Mouse (Mus musculus): ENCODE measurements at regions not wholly inside any gene's neighbourhood (a gene's known extent, or its start where the extent isn't known, plus 50 kb on each side); places are given as distances from the start of the nearest gene placed in this dataset.

DNA sequence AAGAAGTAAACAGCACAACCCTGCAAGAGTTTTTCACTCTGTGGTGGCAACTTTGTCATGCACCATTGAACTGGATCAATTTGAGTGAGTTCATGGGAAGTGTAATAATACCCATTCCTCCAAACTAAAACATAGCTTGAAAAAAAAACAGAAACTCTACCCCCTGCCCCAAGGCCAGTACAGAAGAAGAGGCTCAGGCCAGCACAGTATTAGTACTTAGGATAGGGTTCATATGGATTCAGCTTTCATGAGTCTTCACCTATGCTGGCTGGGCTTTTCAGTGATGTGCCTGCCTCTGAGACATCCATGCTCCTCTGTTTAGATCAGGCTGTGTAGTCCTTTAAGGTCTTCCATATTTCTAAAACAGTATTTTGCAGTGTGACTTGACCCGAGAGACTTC, 270.6 kb downstream of the 1190002N15Rik start:
- CTCF ChIA-PET = no interaction called here

DNA sequence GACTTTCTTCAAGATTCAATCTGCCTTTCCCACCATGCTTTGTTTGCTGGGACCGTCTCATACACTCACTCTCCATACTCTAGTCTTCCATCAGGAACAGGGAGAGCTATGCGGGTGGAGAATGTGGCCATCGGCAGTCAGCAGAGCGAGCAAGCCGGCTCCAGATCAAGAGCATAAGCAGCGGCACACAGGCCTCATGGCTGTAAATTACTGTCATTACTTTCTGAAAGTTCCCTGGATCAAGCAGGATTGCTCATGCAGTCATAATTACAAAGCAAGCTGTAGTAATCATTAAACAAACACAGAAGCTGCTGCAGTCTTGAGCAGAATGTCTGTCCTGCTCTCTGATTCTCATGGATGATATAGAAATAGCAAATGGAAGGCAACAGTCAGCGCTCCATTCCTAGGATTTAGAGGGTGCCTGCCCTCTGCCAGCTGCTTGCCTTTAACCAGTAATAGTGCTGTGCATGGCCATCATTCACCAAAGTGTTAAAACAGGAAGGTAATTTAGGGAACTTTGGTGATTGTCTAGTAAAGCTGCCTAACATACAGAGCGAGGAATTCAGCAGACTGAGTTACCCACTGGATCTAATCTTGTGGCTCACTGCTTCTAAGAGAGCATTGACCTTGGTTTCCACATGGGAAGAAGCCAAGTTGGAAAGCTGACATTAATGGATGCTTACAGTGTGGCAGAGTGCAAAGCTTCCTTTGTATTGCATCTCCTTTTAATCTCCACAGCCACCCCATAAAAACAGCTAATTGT, 298.2 kb downstream of the 1190002N15Rik start:
- CTCF ChIA-PET = no interaction called here

DNA sequence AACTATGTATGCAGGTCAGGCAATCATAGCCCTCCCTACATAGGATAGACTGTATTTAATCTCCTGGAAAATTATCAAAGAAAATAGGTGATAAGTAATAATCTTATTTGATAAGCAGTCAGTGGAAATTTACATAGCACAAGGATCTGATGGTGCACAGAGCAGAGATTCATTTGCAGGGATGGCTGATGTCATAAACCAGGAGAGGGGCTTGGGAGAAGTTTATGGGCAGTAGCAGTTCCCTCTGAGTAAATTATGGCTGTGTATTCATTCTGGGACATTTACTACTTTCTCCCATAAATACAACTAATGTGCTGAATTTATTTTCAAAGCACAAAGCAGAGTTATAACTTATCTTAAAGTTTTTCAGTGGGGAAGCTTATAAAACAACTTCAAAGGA, 299.3 kb downstream of the 1190002N15Rik start:
- CTCF ChIA-PET = no interaction called here

DNA sequence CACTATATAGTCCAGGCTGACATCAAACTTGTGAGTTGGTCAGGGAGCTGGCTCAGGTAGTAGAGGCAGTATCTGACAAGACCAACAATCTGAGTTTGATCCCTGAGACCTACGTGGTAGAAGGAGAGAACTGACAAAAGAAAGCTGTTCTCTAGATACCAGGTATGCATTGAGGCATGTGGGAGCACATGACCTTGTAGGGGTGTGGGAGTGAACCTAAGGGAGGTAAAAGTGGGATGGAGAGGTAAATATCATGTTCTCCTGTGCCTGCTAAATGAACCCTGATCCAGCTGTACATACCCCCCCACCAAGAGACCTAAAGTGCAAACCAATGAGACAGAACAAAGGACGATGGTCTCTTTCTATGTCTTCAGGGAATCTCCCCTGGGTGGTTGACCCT, 308.3 kb downstream of the 1190002N15Rik start:
- CTCF ChIA-PET = no interaction called here

DNA sequence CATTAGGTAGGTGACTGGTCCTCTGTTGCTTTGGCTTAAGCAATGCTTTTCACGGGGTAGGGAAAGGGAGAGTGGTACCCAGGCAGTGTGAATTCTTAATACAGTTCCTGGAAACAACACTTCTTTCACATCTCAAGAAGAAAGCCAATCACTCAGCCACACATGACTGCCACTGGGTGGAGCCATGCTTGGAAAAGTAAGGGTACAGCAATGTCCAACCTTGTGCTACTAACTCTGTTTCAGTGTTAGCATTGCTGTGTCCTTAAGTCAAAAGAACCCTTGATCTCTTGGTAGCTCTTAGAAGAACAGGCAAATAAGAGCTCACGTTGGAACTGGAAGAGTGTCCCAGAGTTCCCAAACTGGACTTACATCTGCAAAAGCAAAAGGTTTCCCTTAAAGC, 318.8 kb downstream of the 1190002N15Rik start:
- CTCF ChIA-PET = no interaction called here

DNA sequence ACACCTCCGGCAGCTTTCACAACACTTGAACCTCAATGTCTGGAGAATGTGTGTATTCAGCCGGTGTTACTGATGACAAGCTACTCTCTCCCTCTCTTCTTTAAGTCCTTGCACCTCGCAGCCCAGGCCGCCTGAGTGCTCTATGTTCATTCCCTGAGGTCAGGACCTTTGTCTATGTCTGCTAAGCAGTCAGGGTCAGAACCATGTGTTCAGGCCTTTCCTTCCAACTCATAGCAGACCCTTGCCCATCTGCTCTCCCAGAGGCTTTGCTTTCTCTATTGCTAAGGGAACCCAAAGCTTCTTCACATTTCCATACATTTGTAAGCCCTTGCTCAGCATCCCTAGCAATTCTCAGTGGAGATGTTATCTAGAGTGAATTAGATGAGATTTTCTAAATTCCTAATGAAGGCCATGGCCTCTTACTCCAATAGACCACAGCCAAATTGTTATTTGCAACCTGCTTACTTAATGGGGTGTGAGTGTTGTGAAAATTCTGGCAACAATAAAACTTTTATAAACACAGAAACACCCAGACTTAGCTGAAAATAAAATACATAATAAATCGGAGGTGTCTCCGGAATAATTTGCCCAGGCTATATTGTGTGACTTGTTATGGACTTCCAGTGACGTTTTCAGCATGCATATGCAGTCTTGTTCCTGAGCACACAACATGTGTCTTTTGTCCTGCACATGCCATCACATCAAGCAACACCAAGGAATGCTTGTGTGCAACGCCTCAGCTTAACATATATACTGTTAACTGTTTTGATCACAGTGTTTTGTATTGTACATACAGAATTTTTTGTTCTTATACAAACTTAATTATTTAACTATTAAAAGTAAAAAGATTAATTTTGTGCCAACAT, 321.2 kb downstream of the 1190002N15Rik start:
- CTCF ChIA-PET = no interaction called here

DNA sequence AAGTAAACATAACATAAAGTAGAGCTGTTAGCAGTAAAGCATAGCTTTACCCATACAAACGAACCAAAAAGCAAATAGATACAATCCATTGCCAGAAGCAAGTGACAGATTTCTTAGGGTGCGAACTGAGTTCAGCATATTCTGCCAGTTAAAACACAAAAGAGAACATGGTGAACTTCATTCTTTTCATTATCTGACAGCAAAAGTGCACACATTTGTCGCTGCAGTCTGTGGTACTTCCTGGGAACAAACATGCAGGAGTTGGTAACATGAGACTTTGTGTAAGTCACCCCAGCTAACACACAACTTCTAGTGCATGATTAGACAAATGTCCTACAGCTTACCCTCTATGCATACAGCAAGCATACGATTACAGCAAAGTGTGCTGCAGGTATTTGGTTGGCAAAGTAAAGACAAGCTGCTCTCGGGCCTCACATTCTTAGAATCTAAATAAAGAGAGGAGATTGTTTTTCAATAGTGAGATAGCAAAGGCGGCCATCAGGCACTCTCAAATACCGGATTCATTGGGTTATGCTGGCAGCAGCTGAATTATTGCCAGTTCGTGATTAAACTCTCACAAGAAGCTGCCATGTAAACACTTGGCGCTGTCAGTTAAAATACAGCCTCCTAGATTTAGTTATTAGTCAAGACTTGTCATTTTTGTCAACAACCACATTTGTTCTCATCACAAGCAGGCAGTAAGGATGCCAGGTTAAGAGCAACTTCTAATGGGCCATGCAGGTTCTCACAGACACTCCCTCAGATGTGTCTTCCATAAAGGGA, 327.2 kb downstream of the 1190002N15Rik start:
- CTCF ChIA-PET = interaction anchor here (0.7 kb wide), 1 partner anchor 15 kb away, joined by 3 read pairs; no protein-coding TSS in a partner anchor

DNA sequence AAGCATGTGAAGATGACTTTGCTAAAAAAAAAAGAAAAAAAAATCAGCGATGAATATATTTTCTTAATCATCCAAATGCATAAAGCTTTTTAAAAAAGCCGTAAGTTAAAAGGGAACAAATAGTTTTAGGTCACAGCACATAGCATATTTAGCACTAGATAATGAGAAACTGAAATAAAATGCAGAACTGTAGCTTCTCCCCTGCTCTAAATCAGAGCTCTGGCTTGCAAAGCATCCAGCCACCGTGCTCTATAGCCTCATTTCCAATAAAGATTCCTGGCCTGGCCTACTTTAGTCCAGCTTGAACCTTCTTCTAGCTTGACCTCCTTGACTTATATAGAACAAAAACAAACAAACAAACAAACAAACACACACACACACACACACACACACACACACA, 328.9 kb downstream of the 1190002N15Rik start:
- CTCF ChIA-PET = interaction anchor here (0.6 kb wide), 1 partner anchor 1880 kb away, joined by 3 read pairs; no protein-coding TSS in a partner anchor

DNA sequence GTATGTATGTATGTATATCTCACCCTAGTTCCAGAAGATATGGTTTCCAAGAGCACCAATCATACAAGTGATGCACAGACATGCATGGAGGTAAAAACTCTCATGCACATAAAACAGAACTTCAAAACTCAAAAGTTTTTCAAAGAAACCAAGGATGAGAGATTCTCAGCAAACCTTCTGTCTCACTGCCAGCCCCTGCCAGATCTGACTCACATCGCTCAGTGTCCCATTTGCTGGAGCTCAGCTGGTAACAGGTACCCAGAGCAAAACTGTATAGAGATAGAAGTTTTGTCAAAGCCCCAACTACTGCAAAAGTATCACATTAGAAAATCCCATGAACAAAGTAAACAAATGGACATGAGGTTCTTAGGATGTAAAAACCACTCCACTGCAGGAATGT, 337.0 kb downstream of the 1190002N15Rik start:
- CTCF ChIA-PET = no interaction called here

DNA sequence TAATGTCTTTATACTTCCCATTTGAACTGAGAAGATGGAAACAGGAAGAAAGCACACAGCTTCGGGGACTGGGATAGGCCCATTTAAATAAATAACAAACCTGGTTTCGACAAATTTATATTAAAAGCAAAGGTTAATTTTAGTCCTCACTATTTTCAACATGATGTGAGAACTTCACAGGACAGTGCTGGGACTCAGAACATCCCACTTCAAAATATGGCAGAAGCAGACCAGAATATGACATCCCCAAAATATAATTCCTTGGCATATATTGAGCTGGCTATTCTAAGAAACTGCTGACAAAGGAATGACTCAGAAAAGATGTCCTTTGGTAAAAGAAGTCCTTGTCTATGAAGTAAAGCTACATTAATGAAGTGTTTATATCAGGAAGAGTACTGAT, 338.0 kb downstream of the 1190002N15Rik start:
- CTCF ChIA-PET = no interaction called here

DNA sequence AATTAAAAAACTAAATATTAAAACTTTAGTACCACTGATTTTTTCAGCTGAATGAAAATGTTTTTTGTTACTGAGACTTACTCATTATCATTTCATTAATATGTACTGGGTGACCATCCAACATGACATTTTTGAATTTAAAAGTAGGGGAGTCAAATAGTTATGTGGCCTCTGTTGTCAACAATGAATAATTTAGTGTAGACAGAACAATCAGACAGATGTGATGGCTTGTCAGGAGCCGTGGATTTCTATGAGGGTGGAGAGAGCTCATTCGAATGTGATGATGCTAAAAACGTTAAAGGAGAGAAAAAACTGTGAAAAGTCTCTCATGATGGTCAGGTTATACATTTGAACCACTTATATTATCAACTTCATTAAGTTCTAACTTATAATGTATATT, 346.8 kb downstream of the 1190002N15Rik start:
- CTCF ChIA-PET = no interaction called here

DNA sequence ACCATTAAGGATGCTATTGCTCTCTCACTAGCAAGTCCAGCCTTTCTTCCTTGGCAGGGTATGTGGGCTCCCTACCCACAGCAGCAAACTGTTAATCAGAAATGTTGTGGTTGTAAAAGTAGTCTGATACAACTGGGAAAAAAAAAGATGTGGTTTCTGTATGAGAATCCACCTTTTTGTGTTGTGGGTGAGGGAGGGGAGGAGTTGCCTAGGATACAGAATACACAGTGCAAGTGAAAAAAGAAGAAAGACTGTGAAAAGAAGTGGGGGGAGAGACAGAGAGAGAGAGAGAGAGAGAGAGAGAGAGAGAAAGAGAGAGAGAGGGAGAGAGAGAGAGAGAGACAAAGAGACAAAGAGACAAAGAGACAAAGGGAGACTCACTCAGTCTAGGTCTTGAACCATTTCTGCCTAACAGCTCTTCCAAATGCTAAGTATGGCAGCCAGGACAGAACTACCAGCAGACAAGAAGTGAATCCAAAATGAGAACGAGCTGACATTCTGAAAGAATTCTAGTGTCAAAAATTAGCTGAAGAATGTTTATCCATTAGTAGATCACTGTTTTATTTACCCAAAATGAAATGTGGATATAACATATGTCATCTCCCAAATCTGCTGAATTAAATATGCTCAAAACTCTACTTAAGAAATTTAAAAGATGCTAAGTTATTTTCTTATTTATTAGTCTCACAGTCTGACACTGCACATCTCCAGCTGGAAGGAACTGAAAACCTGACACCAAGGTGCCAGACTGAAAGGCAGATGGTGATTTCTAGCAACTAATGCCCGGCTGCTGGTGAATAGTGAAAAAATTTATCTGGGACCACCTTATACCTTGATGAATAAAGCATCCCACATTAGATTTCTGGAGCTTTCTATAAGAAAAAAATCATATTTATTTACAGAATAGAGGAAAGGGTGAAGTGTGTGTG, 347.7 kb downstream of the 1190002N15Rik start:
- CTCF ChIA-PET = no interaction called here

DNA sequence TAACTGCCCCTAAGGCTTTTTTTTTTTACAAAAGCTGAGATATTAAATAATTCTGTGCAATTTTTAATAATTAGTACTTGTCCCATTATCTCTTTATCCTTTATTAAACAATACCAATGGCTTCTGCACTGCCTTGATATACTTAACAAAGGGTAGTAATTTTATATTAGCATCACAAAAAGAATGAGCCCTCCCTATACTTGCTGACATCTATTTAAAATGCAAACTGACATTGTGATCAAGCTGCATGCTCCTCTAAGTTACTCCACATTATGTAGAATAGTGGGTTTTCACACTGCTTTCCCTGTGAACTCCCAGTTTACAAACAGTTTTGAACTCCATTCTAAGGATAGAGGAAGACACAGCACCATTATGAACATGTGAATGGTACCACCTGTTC, 349.8 kb downstream of the 1190002N15Rik start:
- CTCF ChIA-PET = no interaction called here

DNA sequence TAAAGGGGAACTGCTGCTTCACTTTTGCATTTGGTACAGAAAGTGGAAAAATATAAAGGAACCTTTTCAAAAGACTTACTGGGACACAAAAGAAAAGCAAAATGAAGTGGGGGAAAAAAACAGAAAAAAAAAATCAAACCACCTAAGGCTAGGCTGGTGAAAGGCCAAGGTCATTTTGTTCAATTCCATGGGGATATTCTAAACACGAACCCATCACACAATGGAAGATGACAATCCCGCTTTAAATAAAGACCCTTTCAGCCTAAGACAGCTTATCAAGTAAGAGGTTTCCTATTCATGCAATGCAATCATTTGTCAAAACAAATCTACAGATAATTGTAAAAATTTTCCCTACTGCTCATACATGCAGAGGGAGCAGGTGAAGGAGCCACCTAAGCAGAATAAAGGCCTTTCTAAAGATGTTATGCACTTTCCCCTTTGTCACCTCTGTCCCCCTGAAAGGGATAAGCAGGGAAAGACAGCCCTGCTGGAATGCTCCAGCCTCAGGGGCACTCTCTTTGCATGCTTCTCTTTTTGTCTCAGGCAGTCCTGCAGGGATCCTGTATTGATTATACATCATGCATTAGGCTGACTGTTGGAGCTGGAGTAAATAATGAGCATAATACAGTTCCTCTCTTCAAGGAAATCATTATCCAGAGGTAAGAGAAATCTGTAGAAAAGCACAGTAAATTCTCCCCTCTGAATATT, 367.8 kb downstream of the 1190002N15Rik start:
- CTCF ChIA-PET = interaction anchor here (0.6 to 0.7 kb wide), 2 partner anchors 11 to 183 kb away, joined by 3 to 4 read pairs; no protein-coding TSS in a partner anchor

DNA sequence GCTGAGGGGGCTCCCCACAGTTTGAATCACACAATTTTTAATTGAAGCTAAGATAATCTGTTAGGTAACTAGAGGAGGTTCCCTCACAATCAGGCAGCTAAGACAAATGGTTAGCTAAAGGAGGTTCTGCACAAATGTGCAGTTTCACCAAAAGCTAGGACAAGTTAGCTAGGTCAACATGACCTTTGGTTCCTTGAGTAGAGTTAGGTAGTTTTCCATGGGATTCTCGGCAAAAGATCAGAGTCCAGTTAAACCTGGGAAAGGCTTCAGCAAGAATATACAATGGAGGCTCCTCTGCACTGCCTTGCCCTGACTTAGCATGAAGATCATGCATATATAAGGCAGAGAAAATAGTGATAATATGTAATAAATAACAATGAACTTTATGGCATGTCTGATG, 374.2 kb downstream of the 1190002N15Rik start:
- CTCF ChIA-PET = no interaction called here

DNA sequence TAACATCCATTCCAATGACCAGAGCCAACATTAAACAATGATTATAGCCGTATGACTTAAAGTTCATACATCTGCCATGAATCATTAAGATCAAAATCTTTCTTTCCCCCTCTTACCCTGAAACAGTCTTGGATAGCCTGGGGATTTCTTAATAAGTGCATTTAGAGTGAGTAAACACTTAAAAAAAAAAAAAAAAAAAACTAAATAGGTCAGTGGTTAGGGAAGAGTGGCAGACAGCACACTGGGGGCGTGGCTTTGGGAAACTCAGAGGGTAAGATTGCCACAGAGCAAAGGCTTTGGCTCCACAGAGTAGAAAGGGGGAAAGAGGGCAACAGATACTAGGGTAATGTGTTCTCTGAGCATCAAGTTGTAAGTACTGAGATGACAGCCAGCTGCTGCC, 382.3 kb downstream of the 1190002N15Rik start:
- CTCF ChIA-PET = no interaction called here

DNA sequence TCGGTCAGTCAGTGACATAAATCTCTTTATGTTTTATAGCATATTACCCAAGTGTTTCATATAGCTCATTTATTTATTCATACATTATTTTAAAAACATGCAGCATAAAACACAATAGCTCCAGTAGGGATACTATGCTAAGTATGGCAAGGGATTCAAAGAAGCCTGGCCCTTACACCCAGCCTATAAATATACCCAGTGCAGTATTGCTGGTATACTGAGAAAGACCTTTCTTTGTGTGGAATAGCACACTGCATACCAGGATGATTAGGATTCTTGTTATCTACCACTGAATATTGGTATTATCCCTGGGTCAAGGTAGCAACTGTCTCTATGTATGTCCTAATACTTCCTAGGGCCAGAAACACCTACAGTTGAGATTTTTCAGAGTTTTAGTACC, 389.4 kb downstream of the 1190002N15Rik start:
- CTCF ChIA-PET = interaction anchor here (0.7 kb wide), 1 partner anchor 37 kb away, joined by 3 read pairs; no protein-coding TSS in a partner anchor

DNA sequence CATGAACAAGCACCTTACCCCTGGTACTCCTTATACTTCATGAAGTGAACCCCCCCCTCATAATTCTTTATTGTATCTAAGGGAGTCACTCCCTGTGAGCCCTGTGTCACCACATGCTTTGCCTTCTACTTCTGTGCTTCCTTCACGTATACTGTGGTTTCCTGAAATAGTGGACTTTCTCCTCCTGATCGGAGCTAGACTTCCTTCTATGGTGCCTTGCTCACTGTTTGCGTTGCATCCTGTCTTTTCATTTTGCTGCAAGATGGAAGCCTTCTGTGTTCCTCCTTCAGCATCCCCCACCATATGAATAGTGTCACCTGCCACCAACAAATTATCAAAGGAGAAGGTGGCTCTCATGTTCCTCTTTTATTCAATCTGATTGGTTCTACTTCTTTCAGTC, 391.1 kb downstream of the 1190002N15Rik start:
- CTCF ChIA-PET = no interaction called here

DNA sequence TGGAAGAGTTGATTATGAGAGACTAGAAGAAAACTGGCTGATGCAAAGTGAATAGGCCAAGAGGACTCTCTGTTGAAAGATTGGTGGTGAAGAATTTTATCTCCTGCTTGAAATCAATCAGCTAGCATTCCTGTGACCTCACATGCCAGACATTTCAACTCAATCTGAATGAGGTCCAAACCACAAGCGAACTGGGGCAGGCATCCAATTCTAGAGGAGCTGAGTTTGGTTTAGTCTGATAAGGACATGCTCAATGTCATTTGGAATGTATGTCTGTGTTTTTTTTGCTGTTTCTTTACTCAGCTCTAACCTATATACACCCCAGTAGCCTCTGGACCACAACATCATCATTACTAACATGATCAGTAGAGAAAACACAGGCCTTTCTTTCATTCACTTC, 401.4 kb downstream of the 1190002N15Rik start:
- CTCF ChIA-PET = no interaction called here

DNA sequence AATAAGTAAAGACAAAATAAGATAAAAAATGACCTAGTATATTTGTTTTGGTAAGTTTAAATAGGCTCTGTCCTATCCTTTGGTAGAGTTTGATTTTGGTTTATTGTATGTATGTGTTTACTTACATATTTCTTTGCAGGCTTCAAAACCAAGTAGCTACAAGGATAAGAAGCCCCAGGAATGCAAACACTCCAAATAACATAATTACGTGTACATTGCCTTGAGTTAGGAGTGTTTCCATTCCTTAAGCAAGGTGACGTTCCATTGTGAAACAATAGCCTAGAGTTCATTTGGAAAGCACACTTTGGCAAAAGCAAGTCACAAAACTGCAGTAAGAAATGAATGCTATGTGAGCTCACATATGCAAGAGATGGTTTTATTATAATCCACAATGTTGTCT, 404.2 kb downstream of the 1190002N15Rik start:
- CTCF ChIA-PET = no interaction called here

DNA sequence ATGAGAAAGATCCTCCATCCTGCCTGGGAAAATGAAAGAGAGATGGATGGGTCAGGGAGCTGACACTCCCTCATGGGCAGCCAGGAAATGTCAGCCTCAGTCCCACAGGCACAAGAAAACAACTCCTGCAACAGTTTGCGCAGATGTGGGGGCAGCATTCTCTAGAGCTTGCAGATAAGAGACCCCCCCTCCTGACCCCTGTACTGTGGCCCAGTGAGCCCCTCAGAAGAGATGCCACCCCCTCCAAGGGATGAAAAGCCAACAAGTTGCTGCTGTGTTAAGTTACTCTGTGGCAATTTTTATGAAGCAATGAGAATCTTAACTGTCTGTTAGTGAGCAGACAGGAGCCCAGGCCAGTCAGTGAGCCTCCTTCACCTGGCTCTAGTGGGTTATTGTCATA, 406.5 kb downstream of the 1190002N15Rik start:
- CTCF ChIA-PET = no interaction called here

All from spleen, embryonic (tissue).